Mouse (Mus musculus): ENCODE data around the gene Nipsnap3a. TPM values are rescaled to one million over a fixed set of nuclear protein-coding genes. Genes with fewer than 3 reads are reported as not detected.

Nipsnap3a gene
- polyA plus RNA-seq, 1 experiment from 2014 or later: not detected

- Histone ChIP-seq H3K36me3 (replicated peaks) (peaks cover 64% of the 10 kb centered on the region), H3K9me3 (peaks cover 32% of the 10 kb centered on the region), H3K27ac (no peak overlapping the region), H3K4me1 (peaks cover 12% of the 10 kb centered on the region), H3K27me3 (ENCODE audit: poor library complexity, severe bottlenecking) (no peaks in the 10 kb centered on the region), H3K4me3 (no peak overlapping the region)
- DNase-seq (ENCODE audit: extremely low spot score, low spot score): no peak
- WGBS: 95% methylated on average over 3 of the region's 3 CpGs
Observed at GRCm38 (mm10) chr4:53015024-53015423, 26.0 kb downstream of the Nipsnap3a start.

GRCm38 (mm10) chr4:53018392-53018791 lies 29.3 kb downstream of the Nipsnap3a start:
- 93% methylated on average over 1 of the region's 1 CpGs for WGBS
- H3K27ac ChIP-seq: no peak overlapping the region
- DNase-seq (ENCODE audit: extremely low spot score, low spot score): no peak
- no peak overlapping the region for H3K4me3 ChIP-seq
- no peaks in the 10 kb centered on the region for H3K27me3 ChIP-seq (ENCODE audit: poor library complexity, severe bottlenecking)
- H3K36me3 ChIP-seq (replicated peaks): peaks cover 92% of the 10 kb centered on the region
- H3K4me1 ChIP-seq: no peaks in the 10 kb centered on the region
- peaks cover 32% of the 10 kb centered on the region for H3K9me3 ChIP-seq

- Histone ChIP-seq H3K4me1 (no peaks in the 10 kb centered on the region), H3K36me3 (replicated peaks) (peaks cover 53% of the 10 kb centered on the region), H3K27ac (no peak overlapping the region), H3K4me3 (no peak overlapping the region), H3K9me3 (peaks cover 2% of the 10 kb centered on the region; the same call in 1 of the 2 replicates), H3K27me3 (ENCODE audit: poor library complexity, severe bottlenecking) (no peaks in the 10 kb centered on the region)
- WGBS: 94% methylated on average over 14 of the region's 14 CpGs
- DNase-seq (ENCODE audit: extremely low spot score, low spot score): no peak
Observed at GRCm38 (mm10) chr4:53023189-53023925, 34.3 kb downstream of the Nipsnap3a start.

- H3K27ac ChIP-seq: no peak overlapping the region
- no peaks in the 10 kb centered on the region; the same call in 1 of the 2 replicates for H3K9me3 ChIP-seq
- H3K4me3 ChIP-seq: no peak overlapping the region
- H3K27me3 ChIP-seq (ENCODE audit: poor library complexity, severe bottlenecking): no peaks in the 10 kb centered on the region
- no peak for DNase-seq (ENCODE audit: extremely low spot score, low spot score)
- 86% methylated on average over 4 of the region's 4 CpGs for WGBS
- H3K4me1 ChIP-seq: 0 out of 2 replicates have a peak, but pooled peaks cover 4% of the 10 kb centered on the region
- peaks cover 42% of the 10 kb centered on the region for H3K36me3 ChIP-seq (replicated peaks)
Observed at GRCm38 (mm10) chr4:53024397-53024796, 35.3 kb downstream of the Nipsnap3a start.

- Histone ChIP-seq H3K27ac (no peak overlapping the region), H3K4me1 (peaks cover 8% of the 10 kb centered on the region; the same call in 1 of the 2 replicates), H3K27me3 (ENCODE audit: poor library complexity, severe bottlenecking) (no peaks in the 10 kb centered on the region), H3K4me3 (no peak overlapping the region), H3K9me3 (no peaks in the 10 kb centered on the region; the same call in 1 of the 2 replicates), H3K36me3 (replicated peaks) (peaks cover 14% of the 10 kb centered on the region)
- no peak for DNase-seq (ENCODE audit: extremely low spot score, low spot score)
- 87% methylated on average over 3 of the region's 3 CpGs for WGBS
Observed at GRCm38 (mm10) chr4:53027811-53028210, 38.7 kb downstream of the Nipsnap3a start.

GRCm38 (mm10) chr4:53030326-53030948 lies 41.4 kb downstream of the Nipsnap3a start:
- WGBS: 47% methylated on average over 8 of the region's 8 CpGs
- no peak for DNase-seq (ENCODE audit: extremely low spot score, low spot score)
- no peaks in the 10 kb centered on the region for H3K36me3 ChIP-seq (replicated peaks)
- H3K4me3 ChIP-seq: no peak overlapping the region
- H3K27ac ChIP-seq: no peak overlapping the region
- peaks cover 8% of the 10 kb centered on the region; the same call in 1 of the 2 replicates for H3K4me1 ChIP-seq
- H3K27me3 ChIP-seq (ENCODE audit: poor library complexity, severe bottlenecking): no peaks in the 10 kb centered on the region
- H3K9me3 ChIP-seq: no peaks in the 10 kb centered on the region; the same call in 1 of the 2 replicates

GRCm38 (mm10) chr4:53043819-53044218 lies 54.7 kb downstream of the Nipsnap3a start:
- peaks cover 11% of the 10 kb centered on the region; the same call in 1 of the 2 replicates for H3K36me3 ChIP-seq (replicated peaks)
- no peaks in the 10 kb centered on the region for H3K4me1 ChIP-seq
- WGBS: 93% methylated on average over 8 of the region's 8 CpGs
- H3K4me3 ChIP-seq: no peak overlapping the region
- H3K27me3 ChIP-seq (ENCODE audit: poor library complexity, severe bottlenecking): no peaks in the 10 kb centered on the region
- no peak for DNase-seq (ENCODE audit: extremely low spot score, low spot score)
- H3K27ac ChIP-seq: no peak overlapping the region
- H3K9me3 ChIP-seq: no peaks in the 10 kb centered on the region

GRCm38 (mm10) chr4:53045807-53046206 lies 56.7 kb downstream of the Nipsnap3a start:
- peaks cover 11% of the 10 kb centered on the region; the same call in 1 of the 2 replicates for H3K36me3 ChIP-seq (replicated peaks)
- 86% methylated on average over 7 of the region's 7 CpGs for WGBS
- H3K27ac ChIP-seq: no peak overlapping the region
- no peak for DNase-seq (ENCODE audit: extremely low spot score, low spot score)
- H3K9me3 ChIP-seq: no peaks in the 10 kb centered on the region
- no peak overlapping the region for H3K4me3 ChIP-seq
- no peaks in the 10 kb centered on the region for H3K4me1 ChIP-seq
- no peaks in the 10 kb centered on the region for H3K27me3 ChIP-seq (ENCODE audit: poor library complexity, severe bottlenecking)

GRCm38 (mm10) chr4:53046238-53047022 lies 57.4 kb downstream of the Nipsnap3a start:
- H3K4me3 ChIP-seq: no peak overlapping the region
- no peaks in the 10 kb centered on the region for H3K4me1 ChIP-seq
- H3K9me3 ChIP-seq: no peaks in the 10 kb centered on the region
- H3K36me3 ChIP-seq (replicated peaks): peaks cover 11% of the 10 kb centered on the region; the same call in 1 of the 2 replicates
- WGBS: 86% methylated on average over 9 of the region's 9 CpGs
- H3K27me3 ChIP-seq (ENCODE audit: poor library complexity, severe bottlenecking): no peaks in the 10 kb centered on the region
- DNase-seq (ENCODE audit: extremely low spot score, low spot score): no peak
- no peak overlapping the region for H3K27ac ChIP-seq

Other genes starting within 250 kb of the Nipsnap3a start
- not detected in 2 replicates for gene Olfr275, start 174.7 kb upstream of the Nipsnap3a start, polyA plus RNA-seq (2016; fragmentation: Nextera tagmentation; extraction: Ambion mirVana)
- not detected in 2 replicates for gene Olfr273, start 130.0 kb upstream of the Nipsnap3a start, polyA plus RNA-seq (2016; fragmentation: Nextera tagmentation; extraction: Ambion mirVana)
- gene Olfr272, start 70.1 kb upstream of the Nipsnap3a start, polyA plus RNA-seq (2016; fragmentation: Nextera tagmentation; extraction: Ambion mirVana): not detected in 2 replicates
- not detected in 2 replicates for gene Olfr270, start 24.7 kb upstream of the Nipsnap3a start, polyA plus RNA-seq (2016; fragmentation: Nextera tagmentation; extraction: Ambion mirVana)
- 69.9 and 74.9 TPM in 2 replicates for gene Nipsnap3b, start 22.6 kb downstream of the Nipsnap3a start, polyA plus RNA-seq (2016; fragmentation: Nextera tagmentation; extraction: Ambion mirVana)
- 2.2 and 2.6 TPM in 2 replicates for gene Abca1, start 170.6 kb downstream of the Nipsnap3a start, polyA plus RNA-seq (2016; fragmentation: Nextera tagmentation; extraction: Ambion mirVana)

All from forebrain, embryonic 10.5 days (tissue).